Mouse (Mus musculus) thymus, adult 2 months (tissue): ENCODE data around the gene Arf5.

Experiments
- CTCF ChIP-seq: fragments of 200-500 bp; IDR thresholded peaks from 2 replicates; pipeline ENCODE4 v1.5.1; 2012; ENCODE audit warnings: mild to moderate bottlenecking, control low read depth, low read length, moderate library complexity, borderline replicate concordance; ENCODE audit not compliant: control insufficient read depth, poor library complexity, insufficient read depth; ENCODE audit errors: extremely low read depth
- POLR2A ChIP-seq: fragments of 200-500 bp; IDR thresholded peaks from 2 replicates; pipeline ENCODE4 v1.6.1; 2012; ENCODE audit warnings: mild to moderate bottlenecking, low read length, control low read depth, moderate library complexity; ENCODE audit not compliant: control insufficient read depth, poor library complexity, insufficient read depth; ENCODE audit errors: extremely low read depth

GRCm38 (mm10) chr6:28416981-28417380 is 6.4 kb upstream of the Arf5 start:
- TF ChIP-seq POLR2A (no peak), CTCF (no peak)
